Mouse (Mus musculus): ENCODE measurements at regions not wholly inside any gene's neighbourhood (a gene's known extent, or its start where the extent isn't known, plus 50 kb on each side); places are given as distances from the start of the nearest gene placed in this dataset.
A peak's percentile ranks its signal among the peaks of the same experiment; 100 is the strongest.

DNA sequence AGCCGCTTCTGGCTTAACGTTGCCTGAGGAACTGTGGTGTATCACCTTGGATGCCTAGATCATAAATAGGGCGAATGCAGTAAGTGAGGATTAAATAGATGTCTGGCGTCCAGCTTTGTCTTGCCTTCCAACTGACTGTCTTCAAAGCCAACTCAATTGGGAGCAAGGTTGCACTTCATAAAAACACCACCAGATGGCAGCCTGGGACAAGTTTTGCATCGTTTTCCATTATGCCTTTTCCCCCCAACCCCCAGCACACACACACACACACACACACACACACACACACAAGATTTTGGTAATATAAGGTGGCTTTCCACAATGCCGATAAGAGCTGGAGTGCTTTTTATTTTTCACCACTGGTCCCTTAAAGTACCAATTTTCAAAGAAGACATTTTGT lies 209.3 kb downstream of the Mtrr start:
- DNase-seq (ENCODE audit: low spot score in 2 of 2) = peak in 1 of 2 experiments; percentile 42
